Mouse (Mus musculus) midbrain, embryonic 11.5 days (tissue): Measurements from ENCODE around the gene Acvr1b. TPM values are rescaled to one million over a fixed set of nuclear protein-coding genes. Genes with fewer than 3 reads are reported as not detected.

Experiments
- ATAC-seq: fragments of 200-750 bp; cut with Nextera tagmentation; 2 replicates; pipeline ENCODE4 v1.8.0; 2017; ENCODE audit warnings: moderate TSS enrichment, moderate library complexity; ENCODE audit not compliant: low FRiP score
- DNase-seq: peaks from one replicate; pipeline ENCODE4 v3.0.0; 2015; ENCODE audit warnings: low spot score; ENCODE audit errors: missing footprints
- H3K27ac ChIP-seq: fragments of 300-500 bp; sonication (generic); 2 replicates; pipeline ENCODE4 v1.5.1; 2014; ENCODE audit warnings: low read depth, low read length
- H3K27me3 ChIP-seq: fragments of 300-500 bp; sonication (generic); 2 replicates; pipeline ENCODE4 v1.6.1; 2014; ENCODE audit warnings: mild to moderate bottlenecking, low read length, moderate library complexity, mixed read lengths; ENCODE audit not compliant: control insufficient read depth, insufficient read depth
- H3K36me3 ChIP-seq: fragments of 300-500 bp; sonication (generic); 2 replicates; pipeline ENCODE4 v1.6.1; 2014; ENCODE audit warnings: mild to moderate bottlenecking, low read length, moderate library complexity, mixed read lengths; ENCODE audit not compliant: control insufficient read depth, insufficient read depth
- H3K4me1 ChIP-seq: fragments of 300-500 bp; sonication (generic); 2 replicates; pipeline ENCODE4 v1.6.1; 2014; ENCODE audit warnings: low read length; ENCODE audit not compliant: control insufficient read depth, insufficient read depth
- H3K4me2 ChIP-seq: fragments of 300-500 bp; sonication (generic); 2 replicates; pipeline ENCODE4 v1.6.1; 2014; ENCODE audit warnings: mild to moderate bottlenecking, moderate library complexity
- H3K4me3 ChIP-seq: fragments of 300-500 bp; sonication (generic); 2 replicates; pipeline ENCODE4 v1.5.1; 2014; ENCODE audit warnings: low read depth, low read length
- H3K9ac ChIP-seq: fragments of 300-500 bp; sonication (generic); 2 replicates; pipeline ENCODE4 v1.6.1; 2014; ENCODE audit warnings: low read length
- H3K9me3 ChIP-seq: fragments of 300-500 bp; sonication (generic); 2 replicates; pipeline ENCODE4 v1.6.1; 2016; ENCODE audit warnings: low read length; ENCODE audit not compliant: control insufficient read depth
- WGBS: fragments of 180-500 bp; shearing (Covaris S2); extraction: QIAGEN DNeasy Blood & Tissue Kit; methylation state at CpG from one replicate; pipeline ENCODE4 v1.1.7; 2014; 5-methylcytosine and 5-hydroxymethylcytosine counted together
- polyA plus RNA-seq: library from polyadenylated mRNA; unstranded; fragments of >200 nt; fragmentation: Nextera tagmentation; extraction: Ambion mirVana; gene quantifications from 2 replicates; pipeline ENCODE4 v1.2.1, GENCODE M21; 2014

Gene Acvr1b
- polyA plus RNA-seq, 1 experiment from 2014 or later: 15.2 TPM

DNA sequence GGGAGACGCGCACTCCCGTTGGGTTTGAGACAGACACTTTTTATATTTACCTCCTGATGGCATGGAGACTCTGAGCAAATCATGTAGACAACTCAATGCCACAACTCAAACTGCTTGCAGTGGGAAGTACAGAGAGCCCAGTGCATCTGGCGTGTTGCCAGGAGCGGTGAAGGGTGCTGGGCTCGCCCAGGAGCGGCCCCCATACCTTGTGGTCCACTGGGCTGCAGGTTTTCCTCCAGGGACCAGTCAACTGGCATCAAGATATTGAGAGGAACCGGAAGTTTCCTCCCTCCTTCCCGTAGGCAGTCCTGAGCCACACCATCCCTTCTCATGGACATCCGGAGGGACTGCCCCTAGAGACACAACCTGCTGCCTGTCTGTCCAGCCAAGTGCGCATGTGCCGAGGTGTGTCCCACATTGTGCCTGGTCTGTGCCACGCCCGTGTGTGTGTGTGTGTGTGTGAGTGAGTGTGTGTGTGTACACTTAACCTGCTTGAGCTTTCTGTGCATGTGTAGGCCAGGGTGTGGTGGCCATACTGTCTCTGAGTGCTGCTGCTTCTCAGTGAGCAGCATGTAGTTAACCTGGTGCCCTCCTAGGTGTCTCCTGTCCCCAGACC lies 37.2 kb downstream of the Acvr1b start:
- Histone ChIP-seq H3K9me3 (no peaks in the 10 kb centered on the region), H3K4me3 (no peak overlapping the region), H3K36me3 (peaks cover 5% of the 10 kb centered on the region; the same call in 1 of the 2 replicates), H3K9ac (no peak overlapping the region), H3K4me2 (no peak overlapping the region), H3K27me3 (no peaks in the 10 kb centered on the region), H3K4me1 (no peaks in the 10 kb centered on the region), H3K27ac (no peak overlapping the region)
- DNase-seq (no peak), ATAC-seq (no peak)
- WGBS: 95% methylated on average over 14 of the region's 14 CpGs

DNA sequence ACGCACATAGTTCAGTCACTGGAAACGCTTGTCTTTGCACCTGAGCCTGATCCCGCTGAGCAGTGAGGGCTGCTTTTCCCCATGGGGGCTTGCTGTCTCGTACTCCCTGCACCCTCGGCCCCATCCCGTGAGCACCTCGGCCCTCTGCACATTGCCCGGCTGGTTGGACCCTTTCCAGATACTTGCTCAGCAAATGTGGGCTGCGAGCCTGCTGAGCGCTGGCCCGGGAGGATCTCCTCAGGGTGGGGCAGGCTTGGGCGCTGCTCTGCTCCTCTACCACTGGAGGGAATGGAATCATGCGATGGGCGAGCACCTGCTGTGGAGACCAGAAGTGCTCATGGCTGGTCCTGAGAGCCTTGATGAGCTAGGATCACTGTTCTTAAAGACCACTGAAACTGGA lies 38.6 kb downstream of the Acvr1b start:
- DNase-seq (no peak), ATAC-seq (no peak)
- no peak overlapping the region for H3K4me3 ChIP-seq
- H3K9ac ChIP-seq: no peak overlapping the region
- no peaks in the 10 kb centered on the region for H3K4me1 ChIP-seq
- H3K27ac ChIP-seq: no peak overlapping the region
- no peak overlapping the region for H3K4me2 ChIP-seq
- H3K27me3 ChIP-seq: no peaks in the 10 kb centered on the region
- no peaks in the 10 kb centered on the region for H3K9me3 ChIP-seq
- WGBS: 91% methylated on average over 14 of the region's 14 CpGs
- peaks cover 5% of the 10 kb centered on the region; the same call in 1 of the 2 replicates for H3K36me3 ChIP-seq

DNA sequence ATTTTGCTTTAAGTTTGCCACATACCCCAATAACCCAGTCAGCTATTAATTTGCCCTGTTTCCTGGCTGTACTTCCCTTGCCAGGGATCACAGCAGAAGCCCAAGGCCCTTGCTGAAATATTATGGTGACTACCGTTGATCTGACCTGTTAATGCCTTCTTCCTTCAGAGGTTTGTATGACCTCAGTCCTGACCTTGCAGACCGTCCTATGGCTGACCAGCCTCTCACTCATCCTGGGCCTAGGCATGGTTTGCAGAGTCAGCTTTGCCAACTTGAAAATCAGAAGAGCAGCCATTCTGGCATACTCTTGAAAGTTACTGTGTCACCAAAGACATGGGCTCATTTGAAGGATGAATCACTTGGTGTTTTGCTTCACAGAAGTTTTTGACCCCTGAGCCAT lies 41.3 kb downstream of the Acvr1b start:
- H3K4me3 ChIP-seq: no peak overlapping the region

DNA sequence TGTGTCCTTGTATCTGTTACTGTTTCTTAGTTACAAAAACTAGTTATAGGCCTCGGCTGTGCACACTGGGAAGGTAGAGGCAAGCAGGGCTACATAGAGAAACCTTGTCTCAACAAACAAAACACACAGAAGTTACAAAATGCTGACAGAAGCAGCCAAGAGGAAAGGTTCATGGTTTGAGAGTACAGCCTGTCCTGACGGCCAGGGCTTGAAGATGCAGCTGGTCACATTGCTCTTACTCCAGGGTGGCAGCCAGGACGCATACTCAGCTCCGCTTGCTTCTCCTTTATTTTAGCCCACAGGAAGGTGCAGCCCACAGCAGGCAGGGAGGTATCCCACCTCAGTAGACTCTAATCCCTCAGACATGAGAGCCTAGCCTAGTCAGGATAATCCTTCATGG lies 42.2 kb downstream of the Acvr1b start:
- ATAC-seq (no peak), DNase-seq (peak; percentile 75)
- no peaks in the 10 kb centered on the region for H3K9me3 ChIP-seq
- peaks cover 10% of the 10 kb centered on the region for H3K4me1 ChIP-seq
- H3K9ac ChIP-seq: no peak overlapping the region
- WGBS: 62% methylated on average over 4 of the region's 4 CpGs
- H3K27me3 ChIP-seq: no peaks in the 10 kb centered on the region
- peaks cover 2% of the 10 kb centered on the region; the same call in 1 of the 2 replicates for H3K36me3 ChIP-seq
- no peak overlapping the region for H3K4me3 ChIP-seq
- H3K27ac ChIP-seq: no peak overlapping the region
- H3K4me2 ChIP-seq: no peak overlapping the region

More for the DNA sequence above, 41.3 kb downstream of the Acvr1b start:
- ATAC-seq (no peak), DNase-seq (no peak)
- H3K4me2 ChIP-seq: no peak overlapping the region
- H3K27me3 ChIP-seq: no peaks in the 10 kb centered on the region
- peaks cover 1% of the 10 kb centered on the region; the same call in 1 of the 2 replicates for H3K4me1 ChIP-seq
- no peak overlapping the region for H3K9ac ChIP-seq
- no peaks in the 10 kb centered on the region for H3K9me3 ChIP-seq
- H3K27ac ChIP-seq: no peak overlapping the region
- peaks cover 5% of the 10 kb centered on the region; the same call in 1 of the 2 replicates for H3K36me3 ChIP-seq
- 80% methylated on average over 2 of the region's 2 CpGs for WGBS

DNA sequence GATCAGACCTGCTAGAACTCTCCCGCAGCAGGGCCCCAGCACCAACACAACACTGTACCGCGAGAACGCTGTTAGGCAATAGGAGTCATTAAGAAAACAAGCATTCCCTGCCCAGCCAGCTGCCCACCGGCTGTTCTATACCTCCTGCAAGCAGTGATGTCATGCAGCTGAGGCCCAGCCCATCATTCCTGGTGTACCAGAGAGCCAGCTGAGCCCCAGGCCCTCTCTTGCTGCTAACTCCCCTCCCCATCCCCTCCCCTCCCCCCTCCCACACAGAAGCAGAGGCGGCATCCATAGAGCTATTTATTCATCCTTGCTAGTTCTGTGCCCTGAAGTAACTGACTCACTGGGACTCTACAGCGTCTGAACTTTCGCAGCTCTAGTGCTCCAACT lies 47.0 kb downstream of the Acvr1b start:
- Histone ChIP-seq H3K9me3 (no peaks in the 10 kb centered on the region), H3K4me2 (peak overlapping the region; percentile 42), H3K36me3 (no peaks in the 10 kb centered on the region), H3K4me1 (peaks cover 45% of the 10 kb centered on the region), H3K9ac (peak overlapping the region; percentile 52), H3K27ac (peak overlapping the region; percentile 84), H3K4me3 (peak overlapping the region; percentile 13; the same call in 1 of the 2 replicates), H3K27me3 (peaks cover 4% of the 10 kb centered on the region; the same call in 1 of the 2 replicates)
- DNase-seq (peak; percentile 93), ATAC-seq (peak; percentile 70)
- 2% methylated on average over 8 of the region's 8 CpGs for WGBS

DNA sequence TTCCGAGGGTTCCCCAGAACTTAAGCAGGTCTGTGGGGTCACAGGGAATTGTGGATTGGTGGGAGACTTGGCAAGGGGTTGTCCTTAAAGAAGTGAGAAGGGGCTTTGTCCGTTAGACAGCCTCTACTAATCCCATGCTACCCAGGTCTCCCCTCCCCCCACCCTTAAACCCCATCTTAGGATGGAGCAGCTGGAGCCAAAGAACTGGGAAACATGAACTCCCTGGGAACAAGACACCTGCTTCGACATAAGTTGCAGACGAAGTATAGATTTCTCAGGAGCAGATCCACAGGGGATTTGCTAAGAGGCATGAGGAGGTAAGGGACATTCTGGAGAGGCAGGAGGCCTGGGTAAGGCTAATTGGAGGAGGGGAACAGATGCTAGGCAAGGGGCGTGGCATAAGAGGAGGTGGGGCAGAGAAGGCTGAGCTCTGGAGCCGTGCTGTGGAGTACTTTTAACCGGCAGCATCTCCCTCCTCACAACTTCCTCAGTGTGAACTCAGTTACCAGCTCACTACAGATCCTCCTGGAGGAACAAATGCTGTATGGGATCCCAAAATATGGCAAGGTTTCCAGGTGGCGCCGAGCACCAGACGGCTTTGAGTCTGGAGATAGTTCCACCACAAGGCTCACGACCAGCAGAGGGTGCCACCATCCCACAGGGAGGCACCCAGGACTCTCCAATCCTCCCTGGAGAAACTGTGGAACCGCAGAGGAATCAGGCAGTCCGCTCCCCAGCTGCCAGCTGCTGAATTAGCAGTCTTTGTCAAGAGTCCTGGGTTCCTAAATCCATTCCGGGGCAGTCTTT lies 47.6 kb downstream of the Acvr1b start:
- Histone ChIP-seq H3K4me3 (peak overlapping the region; percentile 22), H3K9ac (peak overlapping the region; percentile 52), H3K4me2 (peak overlapping the region; percentile 42), H3K9me3 (no peaks in the 10 kb centered on the region), H3K36me3 (no peaks in the 10 kb centered on the region), H3K4me1 (peaks cover 45% of the 10 kb centered on the region), H3K27me3 (peaks cover 4% of the 10 kb centered on the region; the same call in 1 of the 2 replicates), H3K27ac (peak overlapping the region; percentile 84)
- ATAC-seq (peak; percentile 73), DNase-seq (peak; percentile 97)
- WGBS: under 1% methylated on average over 14 of the region's 14 CpGs

DNA sequence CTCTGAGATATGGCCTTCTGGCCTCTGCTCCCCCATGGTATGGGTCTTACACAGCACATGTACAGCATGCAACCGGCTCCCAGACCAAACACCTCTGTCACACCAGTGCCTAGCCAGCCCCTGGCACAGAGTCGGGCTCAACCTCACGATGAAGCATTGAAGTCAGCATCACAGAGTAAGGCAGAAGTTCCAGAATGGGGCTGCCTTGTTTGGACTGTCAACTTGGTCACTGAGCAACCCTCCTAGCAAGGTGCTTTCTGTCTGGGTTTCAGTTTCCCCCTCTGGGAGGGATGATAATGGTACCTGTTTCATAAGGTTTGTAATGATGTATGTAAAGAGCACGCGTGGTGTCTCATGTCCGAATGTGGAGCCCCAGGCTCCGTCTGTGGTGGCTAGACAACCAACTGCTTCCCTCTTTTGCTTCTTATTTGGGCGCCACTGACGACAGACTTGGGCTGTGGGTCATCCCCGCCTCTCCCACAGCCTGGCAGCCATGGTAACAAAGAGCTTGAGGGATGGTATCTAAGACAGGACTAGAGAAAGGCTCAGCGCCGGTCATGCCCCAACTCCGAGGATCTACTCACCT lies 49.1 kb downstream of the Acvr1b start:
- H3K4me3 ChIP-seq: no peak overlapping the region; the same call in 1 of the 2 replicates
- ATAC-seq: no peak
- peaks cover 46% of the 10 kb centered on the region for H3K4me1 ChIP-seq
- H3K9ac ChIP-seq: peak overlapping the region; percentile 0; the same call in 1 of the 2 replicates
- peaks cover 4% of the 10 kb centered on the region; the same call in 1 of the 2 replicates for H3K27me3 ChIP-seq
- 38% methylated on average over 13 of the region's 13 CpGs for WGBS
- peak; percentile 90 for DNase-seq
- no peaks in the 10 kb centered on the region for H3K36me3 ChIP-seq
- no peak overlapping the region for H3K27ac ChIP-seq
- peak overlapping the region; percentile 96 for H3K4me2 ChIP-seq
- H3K9me3 ChIP-seq: no peaks in the 10 kb centered on the region

DNA sequence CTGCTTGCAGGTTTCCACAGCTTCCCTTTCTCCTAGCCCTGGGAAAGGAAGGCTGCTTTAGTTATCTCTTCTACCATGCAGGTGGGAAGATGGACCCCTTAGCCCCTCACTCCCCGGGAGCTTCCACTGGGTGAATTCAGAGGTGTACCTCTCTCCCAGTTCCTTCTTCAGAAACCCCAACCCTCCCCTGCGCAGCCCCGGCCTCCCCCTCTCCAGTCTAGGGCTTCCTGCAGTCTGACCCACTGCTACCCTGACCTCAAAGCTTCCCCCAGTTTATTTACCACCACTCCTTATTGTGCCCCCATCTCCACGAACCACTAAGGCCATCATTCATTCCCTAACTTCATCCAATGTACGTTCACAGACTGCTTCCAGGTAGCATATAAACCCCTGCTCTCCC lies 49.7 kb downstream of the Acvr1b start:
- DNase-seq (no peak), ATAC-seq (0 out of 2 replicates have a peak, but pooled peaks have one; percentile 17)
- Histone ChIP-seq H3K9me3 (no peaks in the 10 kb centered on the region), H3K4me3 (peak overlapping the region; percentile 73), H3K4me2 (peak overlapping the region; percentile 96), H3K9ac (peak overlapping the region; percentile 88), H3K27me3 (peaks cover 4% of the 10 kb centered on the region; the same call in 1 of the 2 replicates), H3K36me3 (no peaks in the 10 kb centered on the region), H3K4me1 (peaks cover 47% of the 10 kb centered on the region), H3K27ac (no peak overlapping the region)
- WGBS: under 1% methylated on average over 5 of the region's 5 CpGs
